Mouse (Mus musculus): Measurements from ENCODE around the gene Defb13. TPM values are rescaled to one million over a fixed set of nuclear protein-coding genes. Genes with fewer than 3 reads are reported as not detected.

The Defb13 gene
- polyA plus RNA-seq, 1 experiment = not detected

DNA sequence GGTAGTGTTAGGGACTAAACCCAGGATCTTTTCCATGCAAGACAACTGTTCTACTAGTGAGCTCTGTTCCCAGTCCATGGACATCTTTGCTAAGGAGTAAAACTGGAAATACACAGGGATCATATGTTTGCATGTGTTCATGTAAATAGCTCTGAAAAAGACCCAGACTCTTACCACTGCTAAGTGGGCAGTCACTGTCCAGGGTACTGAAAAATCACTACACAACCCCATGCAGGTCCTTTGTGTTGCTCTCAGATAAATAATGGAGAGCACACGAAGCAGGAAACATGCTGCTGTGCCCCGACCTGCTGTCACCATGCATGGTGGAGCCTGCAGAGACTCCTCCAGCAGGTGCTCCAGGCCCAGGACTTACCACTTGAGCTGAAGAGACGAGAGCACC is 48.6 kb downstream of the Defb13 start:
- Histone ChIP-seq H3K79me3 (ENCODE audit: low read depth) (no peaks in the 10 kb centered on the region), H3K27me3 (ENCODE audit: control insufficient read depth, insufficient read depth, insufficient read length) (no peaks in the 10 kb centered on the region), H3ac (ENCODE audit: control insufficient read depth, insufficient read length, low read depth) (no peak overlapping the region), H3K36me3 (ENCODE audit: control insufficient read depth, insufficient read depth) (no peaks in the 10 kb centered on the region), H3K4me3 (ENCODE audit: insufficient read depth, poor library complexity, severe bottlenecking) (no peak overlapping the region), H3K79me2 (ENCODE audit: control insufficient read depth, insufficient read depth) (no peaks in the 10 kb centered on the region)
- TF ChIP-seq FOSL1 (IDR thresholded peaks at IDR 0.05; ENCODE audit: insufficient read depth, low read length, poor library complexity, severe bottlenecking) (no peak), MAX (IDR thresholded peaks at IDR 0.05) (no peak), MYOG (IDR thresholded peaks at IDR 0.05; ENCODE audit: control insufficient read depth, extremely low read depth, insufficient read length) (no peak), CEBPB (IDR thresholded peaks at IDR 0.05; ENCODE audit: low read depth) (no peak), USF1 (IDR thresholded peaks at IDR 0.05; ENCODE audit: low read depth) (no peak), CTCF (IDR thresholded peaks at IDR 0.05; ENCODE audit: control insufficient read depth, insufficient read depth, insufficient read length) (no peak), MYOD1 (IDR thresholded peaks at IDR 0.05; ENCODE audit: control insufficient read depth, insufficient read length, low read depth) (no peak)

Other genes starting within 250 kb of the Defb13 start
- gene AY761184, start 243.1 kb upstream of the Defb13 start, polyA plus RNA-seq (2012; fragmentation: generic; extraction: Trizol) = not detected
- gene Defa24, start 212.3 kb upstream of the Defb13 start, polyA plus RNA-seq (2012; fragmentation: generic; extraction: Trizol) = not detected
- gene Defb50, start 123.2 kb upstream of the Defb13 start, polyA plus RNA-seq (2012; fragmentation: generic; extraction: Trizol) = not detected
- not detected for gene Defb2, start 106.8 kb upstream of the Defb13 start, polyA plus RNA-seq (2012; fragmentation: generic; extraction: Trizol)
- not detected for gene Defb10, start 87.9 kb upstream of the Defb13 start, polyA plus RNA-seq (2012; fragmentation: generic; extraction: Trizol)
- gene Defb9, start 61.3 kb upstream of the Defb13 start, polyA plus RNA-seq (2012; fragmentation: generic; extraction: Trizol) = not detected
- not detected for gene Defb11, start 40.4 kb upstream of the Defb13 start, polyA plus RNA-seq (2012; fragmentation: generic; extraction: Trizol)
- not detected for gene Defb15, start 14.1 kb upstream of the Defb13 start, polyA plus RNA-seq (2012; fragmentation: generic; extraction: Trizol)
- not detected for gene Defb35, start 8.4 kb upstream of the Defb13 start, polyA plus RNA-seq (2012; fragmentation: generic; extraction: Trizol)
- not detected for gene Fam90a1a, start 12.0 kb downstream of the Defb13 start, polyA plus RNA-seq (2012; fragmentation: generic; extraction: Trizol)
- not detected for gene Ccdc70, start 23.0 kb downstream of the Defb13 start, polyA plus RNA-seq (2012; fragmentation: generic; extraction: Trizol)
- 0.04 TPM for gene Atp7b, start 113.5 kb downstream of the Defb13 start, polyA plus RNA-seq (2012; fragmentation: generic; extraction: Trizol)
- gene Alg11, start 114.0 kb downstream of the Defb13 start, polyA plus RNA-seq (2012; fragmentation: generic; extraction: Trizol) = 3.1 TPM
- gene Nek5, start 178.3 kb downstream of the Defb13 start, polyA plus RNA-seq (2012; fragmentation: generic; extraction: Trizol) = not detected
- 1.4 TPM for gene Nek3, start 219.7 kb downstream of the Defb13 start, polyA plus RNA-seq (2012; fragmentation: generic; extraction: Trizol)
- gene Ckap2, start 239.1 kb downstream of the Defb13 start, polyA plus RNA-seq (2012; fragmentation: generic; extraction: Trizol) = 21.3 TPM
- 22.9 TPM for gene Vps36, start 246.0 kb downstream of the Defb13 start, polyA plus RNA-seq (2012; fragmentation: generic; extraction: Trizol)

All from C2C12 (cell line).